Mouse (Mus musculus) forebrain, embryonic 15.5 days (tissue): ENCODE measurements around the gene Rasa3. TPM values are rescaled to one million over a fixed set of nuclear protein-coding genes. Genes with fewer than 3 reads are reported as not detected.

Source experiments
- ATAC-seq: fragments of 200-750 bp; cut with Nextera tagmentation; replicated peaks from 2 replicates; pipeline ENCODE4 v1.8.0; 2017; ENCODE audit warnings: mild to moderate bottlenecking, moderate TSS enrichment, moderate library complexity
- H3K27ac ChIP-seq: fragments of 300-500 bp; sonication (generic); replicated peaks from 2 replicates; pipeline ENCODE4 v1.5.1; 2015; ENCODE audit warnings: mild to moderate bottlenecking, inconsistent platforms
- H3K27me3 ChIP-seq: fragments of 300-500 bp; sonication (generic); 2 replicates; pipeline ENCODE4 v1.6.1; 2015; ENCODE audit warnings: inconsistent platforms
- H3K36me3 ChIP-seq: fragments of 300-500 bp; sonication (generic); 2 replicates; pipeline ENCODE4 v1.6.1; 2015; ENCODE audit warnings: mild to moderate bottlenecking, inconsistent platforms
- H3K4me1 ChIP-seq: fragments of 300-500 bp; sonication (generic); 2 replicates; pipeline ENCODE4 v1.6.1; 2015; ENCODE audit warnings: inconsistent platforms
- H3K4me2 ChIP-seq: fragments of 300-500 bp; sonication (generic); replicated peaks from 2 replicates; pipeline ENCODE4 v1.6.1; 2015; ENCODE audit warnings: mild to moderate bottlenecking, inconsistent platforms
- H3K4me3 ChIP-seq: fragments of 300-500 bp; sonication (generic); 2 replicates; pipeline ENCODE4 v1.5.1; 2015; ENCODE audit warnings: mild to moderate bottlenecking, inconsistent platforms
- H3K9ac ChIP-seq: fragments of 300-500 bp; sonication (generic); replicated peaks from 2 replicates; pipeline ENCODE4 v1.6.1; 2015; ENCODE audit warnings: mild to moderate bottlenecking, inconsistent platforms
- H3K9me3 ChIP-seq: fragments of 300-500 bp; sonication (generic); 2 replicates; pipeline ENCODE4 v1.6.1; 2016; ENCODE audit warnings: inconsistent platforms
- WGBS: fragments of 180-500 bp; shearing (Covaris S2); methylation state at CpG from one replicate; pipeline ENCODE4 v1.1.7; 2015; ENCODE audit warnings: mixed read lengths; 5-methylcytosine and 5-hydroxymethylcytosine counted together
- polyA plus RNA-seq: library from polyadenylated mRNA; unstranded; fragments of >200 nt; fragmentation: Nextera tagmentation; extraction: Ambion mirVana; gene quantifications from 2 replicates; pipeline ENCODE4 v1.2.1, GENCODE M21; 2015

Gene Rasa3
- polyA plus RNA-seq, 1 experiment from 2014 or later = 22.1 TPM

GRCm38 (mm10) chr8:13601166-13601565 is 76.2 kb downstream of the Rasa3 start:
- Histone ChIP-seq H3K9me3 (no peaks in the 10 kb centered on the region), H3K36me3 (peaks cover 10% of the 10 kb centered on the region), H3K27me3 (no peaks in the 10 kb centered on the region), H3K4me1 (no peaks in the 10 kb centered on the region), H3K9ac (no peak overlapping the region), H3K4me2 (no peak overlapping the region), H3K27ac (no peak overlapping the region), H3K4me3 (no peak overlapping the region)
- no peak for ATAC-seq
- 92% methylated on average over 11 of the region's 11 CpGs for WGBS

GRCm38 (mm10) chr8:13600716-13601115 is 76.7 kb downstream of the Rasa3 start:
- Histone ChIP-seq H3K27ac (no peak overlapping the region), H3K36me3 (peaks cover 10% of the 10 kb centered on the region), H3K4me3 (no peak overlapping the region), H3K4me2 (no peak overlapping the region), H3K4me1 (no peaks in the 10 kb centered on the region), H3K27me3 (no peaks in the 10 kb centered on the region), H3K9me3 (no peaks in the 10 kb centered on the region), H3K9ac (no peak overlapping the region)
- 90% methylated on average over 10 of the region's 10 CpGs for WGBS
- ATAC-seq = no peak

GRCm38 (mm10) chr8:13600204-13600603 is 77.2 kb downstream of the Rasa3 start:
- H3K27ac ChIP-seq = no peak overlapping the region
- no peaks in the 10 kb centered on the region for H3K27me3 ChIP-seq
- peaks cover 10% of the 10 kb centered on the region for H3K36me3 ChIP-seq
- H3K4me2 ChIP-seq = no peak overlapping the region
- H3K9me3 ChIP-seq = no peaks in the 10 kb centered on the region
- no peak for ATAC-seq
- WGBS = 82% methylated on average over 7 of the region's 7 CpGs
- H3K4me3 ChIP-seq = no peak overlapping the region
- H3K9ac ChIP-seq = no peak overlapping the region
- H3K4me1 ChIP-seq = no peaks in the 10 kb centered on the region

GRCm38 (mm10) chr8:13597777-13598176 is 79.6 kb downstream of the Rasa3 start:
- H3K9ac ChIP-seq = no peak overlapping the region
- H3K4me2 ChIP-seq = no peak overlapping the region
- no peaks in the 10 kb centered on the region for H3K9me3 ChIP-seq
- 95% methylated on average over 6 of the region's 6 CpGs for WGBS
- H3K27ac ChIP-seq = no peak overlapping the region
- no peak for ATAC-seq
- H3K4me3 ChIP-seq = no peak overlapping the region
- no peaks in the 10 kb centered on the region for H3K4me1 ChIP-seq
- peaks cover 10% of the 10 kb centered on the region for H3K36me3 ChIP-seq
- H3K27me3 ChIP-seq = no peaks in the 10 kb centered on the region

GRCm38 (mm10) chr8:13595861-13596260 is 81.5 kb downstream of the Rasa3 start:
- Histone ChIP-seq H3K36me3 (peaks cover 10% of the 10 kb centered on the region), H3K4me1 (no peaks in the 10 kb centered on the region), H3K27me3 (no peaks in the 10 kb centered on the region), H3K9ac (no peak overlapping the region), H3K4me3 (no peak overlapping the region), H3K4me2 (no peak overlapping the region), H3K9me3 (no peaks in the 10 kb centered on the region), H3K27ac (no peak overlapping the region)
- ATAC-seq = no peak
- 88% methylated on average over 6 of the region's 6 CpGs for WGBS

- Histone ChIP-seq H3K4me1 (no peaks in the 10 kb centered on the region), H3K4me2 (no peak overlapping the region), H3K9ac (no peak overlapping the region), H3K27ac (no peak overlapping the region), H3K4me3 (no peak overlapping the region), H3K36me3 (peaks cover 10% of the 10 kb centered on the region), H3K27me3 (no peaks in the 10 kb centered on the region), H3K9me3 (no peaks in the 10 kb centered on the region)
- 88% methylated on average over 11 of the region's 11 CpGs for WGBS
- ATAC-seq = no peak
Observed at GRCm38 (mm10) chr8:13594884-13595323, 82.5 kb downstream of the Rasa3 start.

- no peak overlapping the region for H3K27ac ChIP-seq
- 87% methylated on average over 8 of the region's 8 CpGs for WGBS
- H3K9ac ChIP-seq = no peak overlapping the region
- peaks cover 10% of the 10 kb centered on the region for H3K36me3 ChIP-seq
- H3K4me3 ChIP-seq = no peak overlapping the region
- H3K9me3 ChIP-seq = no peaks in the 10 kb centered on the region
- no peak for ATAC-seq
- no peaks in the 10 kb centered on the region for H3K4me1 ChIP-seq
- no peak overlapping the region for H3K4me2 ChIP-seq
- no peaks in the 10 kb centered on the region for H3K27me3 ChIP-seq
Observed at GRCm38 (mm10) chr8:13593340-13593739, 84.1 kb downstream of the Rasa3 start.

GRCm38 (mm10) chr8:13591246-13591645 is 86.2 kb downstream of the Rasa3 start:
- H3K4me1 ChIP-seq = no peaks in the 10 kb centered on the region
- ATAC-seq = no peak
- no peak overlapping the region for H3K4me2 ChIP-seq
- no peak overlapping the region for H3K4me3 ChIP-seq
- H3K9me3 ChIP-seq = no peaks in the 10 kb centered on the region
- H3K9ac ChIP-seq = no peak overlapping the region
- no peak overlapping the region for H3K27ac ChIP-seq
- no peaks in the 10 kb centered on the region for H3K27me3 ChIP-seq
- 71% methylated on average over 6 of the region's 6 CpGs for WGBS
- H3K36me3 ChIP-seq = no peaks in the 10 kb centered on the region

- Histone ChIP-seq H3K9ac (no peak overlapping the region), H3K4me2 (no peak overlapping the region), H3K27me3 (no peaks in the 10 kb centered on the region), H3K36me3 (peaks cover 8% of the 10 kb centered on the region; the same call in 1 of the 2 replicates), H3K4me1 (no peaks in the 10 kb centered on the region), H3K27ac (no peak overlapping the region), H3K9me3 (no peaks in the 10 kb centered on the region), H3K4me3 (no peak overlapping the region)
- ATAC-seq = no peak
- 92% methylated on average over 6 of the region's 6 CpGs for WGBS
Observed at GRCm38 (mm10) chr8:13589071-13589470, 88.3 kb downstream of the Rasa3 start.

GRCm38 (mm10) chr8:13584652-13585051 is 92.8 kb downstream of the Rasa3 start:
- H3K27me3 ChIP-seq = no peaks in the 10 kb centered on the region
- no peak overlapping the region for H3K4me3 ChIP-seq
- no peak overlapping the region for H3K4me2 ChIP-seq
- no peak overlapping the region for H3K9ac ChIP-seq
- H3K4me1 ChIP-seq = no peaks in the 10 kb centered on the region
- no peaks in the 10 kb centered on the region for H3K9me3 ChIP-seq
- ATAC-seq = no peak
- WGBS = 85% methylated on average over 8 of the region's 8 CpGs
- H3K27ac ChIP-seq = no peak overlapping the region
- peaks cover 21% of the 10 kb centered on the region for H3K36me3 ChIP-seq

- 92% methylated on average over 6 of the region's 6 CpGs for WGBS
- no peaks in the 10 kb centered on the region for H3K4me1 ChIP-seq
- H3K27ac ChIP-seq = no peak overlapping the region
- ATAC-seq = no peak
- H3K27me3 ChIP-seq = no peaks in the 10 kb centered on the region
- H3K9ac ChIP-seq = no peak overlapping the region
- no peaks in the 10 kb centered on the region for H3K9me3 ChIP-seq
- no peak overlapping the region for H3K4me3 ChIP-seq
- no peak overlapping the region for H3K4me2 ChIP-seq
- peaks cover 17% of the 10 kb centered on the region for H3K36me3 ChIP-seq
Observed at GRCm38 (mm10) chr8:13577869-13578268, 99.5 kb downstream of the Rasa3 start.

- 92% methylated on average over 11 of the region's 11 CpGs for WGBS
- no peak for ATAC-seq
Observed at GRCm38 (mm10) chr8:13571999-13572398, 105.4 kb downstream of the Rasa3 start.

GRCm38 (mm10) chr8:13562118-13562517 is 115.3 kb downstream of the Rasa3 start, which contains the start of gene 1700029H14Rik:
Gene 1700029H14Rik, minus strand, starts transcription at chr8:13562461.
- no peak for ATAC-seq
- Histone ChIP-seq H3K9me3 (no peaks in the 10 kb centered on the region), H3K4me2 (no peak within 1 kb of the TSS), H3K27ac (no peak within 1 kb of the TSS), H3K27me3 (no peaks in the 10 kb centered on the region), H3K4me3 (no peak within 1 kb of the TSS), H3K4me1 (no peaks in the 10 kb centered on the region), H3K9ac (no peak within 1 kb of the TSS), H3K36me3 (no peaks in the 10 kb centered on the region)
- WGBS = 43% methylated on average over 13 of the region's 13 CpGs

More at GRCm38 (mm10) chr8:13571999-13572398, 105.4 kb downstream of the Rasa3 start:
- H3K9ac ChIP-seq = no peak overlapping the region
- H3K4me2 ChIP-seq = no peak overlapping the region
- H3K4me3 ChIP-seq = no peak overlapping the region
- H3K9me3 ChIP-seq = no peaks in the 10 kb centered on the region
- H3K4me1 ChIP-seq = no peaks in the 10 kb centered on the region
- no peak overlapping the region for H3K27ac ChIP-seq
- H3K27me3 ChIP-seq = no peaks in the 10 kb centered on the region
- H3K36me3 ChIP-seq = 0 out of 2 replicates have a peak, but pooled peaks cover 6% of the 10 kb centered on the region
